Mouse (Mus musculus): ENCODE measurements around the gene Defb25.

DNA sequence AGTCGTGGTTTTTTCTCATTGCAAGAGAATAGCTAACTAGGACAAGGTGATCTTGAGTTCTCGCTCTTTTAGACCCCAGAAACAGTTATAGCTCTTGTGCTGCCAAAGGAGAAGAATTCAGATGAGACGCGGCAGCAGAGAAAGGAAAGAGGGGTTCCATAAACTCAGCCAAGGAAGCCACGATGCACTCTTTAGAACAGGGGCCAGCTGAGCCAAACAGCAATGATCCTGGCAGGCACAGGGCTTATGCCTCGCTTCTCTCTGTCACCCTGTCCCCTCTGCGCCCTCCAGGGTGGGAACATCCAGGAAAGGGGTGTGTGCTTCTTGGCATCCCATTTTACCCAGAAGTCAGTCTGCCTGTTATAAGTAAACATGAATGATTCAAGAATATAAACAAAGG, 23.6 kb downstream of the Defb25 start, which contains the start of gene Defb45:
- TF ChIP-seq GATA1 (IDR thresholded peaks at IDR 0.05; ENCODE audit: low read length) (no peak), TAL1 (IDR thresholded peaks at IDR 0.05; ENCODE audit: low read length) (no peak)
